8 mouse cellular contexts compared by ENCODE assay signal in genomic region chr6:98632278-98633063, GRCm38 (mm10).
DNase-seq lines count a peak whose midpoint lies in the region; ATAC-seq lines count a peak whose summit lies in the region.

No protein-coding gene starts in this region.

- no peaks in the 10 kb centered on the region for H3K4me1 ChIP-seq in forebrain, embryonic 13.5 days
- no peaks in the 10 kb centered on the region for H3K4me1 ChIP-seq in forebrain, embryonic 11.5 days (replicated peaks; ENCODE audit: control insufficient read depth, insufficient read depth, low read length)
- no peaks in the 10 kb centered on the region for H3K4me1 ChIP-seq in hindbrain, embryonic 11.5 days (replicated peaks; ENCODE audit: control insufficient read depth, insufficient read depth, low read length)
- H3K4me1 ChIP-seq in limb, embryonic 12.5 days (replicated peaks) = peaks cover 10% of the 10 kb centered on the region; the same call in 1 of the 2 replicates
- no peaks in the 10 kb centered on the region for H3K4me1 ChIP-seq in kidney, embryonic 14.5 days (ENCODE audit: control insufficient read depth, insufficient read depth, low read length)

- no peak overlapping the region for H3K27ac ChIP-seq in forebrain, embryonic 13.5 days
- no peak overlapping the region for H3K27ac ChIP-seq in forebrain, embryonic 11.5 days (ENCODE audit: low read depth, low read length)
- no peak overlapping the region for H3K27ac ChIP-seq in hindbrain, embryonic 11.5 days (ENCODE audit: low read depth, low read length)
- H3K27ac ChIP-seq in limb, embryonic 12.5 days = no peak overlapping the region
- no peak overlapping the region for H3K27ac ChIP-seq in kidney, embryonic 14.5 days (ENCODE audit: low read depth, low read length)

- ATAC-seq in forebrain, embryonic 13.5 days = 0 out of 2 replicates have a peak, but pooled peaks have one; percentile 27
- ATAC-seq in forebrain, embryonic 11.5 days (replicated peaks; ENCODE audit: low FRiP score) = no peak
- ATAC-seq in hindbrain, embryonic 11.5 days (ENCODE audit: low FRiP score) = no peak
- ATAC-seq in limb, embryonic 12.5 days (ENCODE audit: insufficient number of reproducible peaks, insufficient read depth, low FRiP score, low TSS enrichment, low read depth) = no peak
- no peak for ATAC-seq in kidney, embryonic 14.5 days (ENCODE audit: low FRiP score, low TSS enrichment)

- no peak overlapping the region for H3K9ac ChIP-seq in forebrain, embryonic 13.5 days
- no peak overlapping the region for H3K9ac ChIP-seq in forebrain, embryonic 11.5 days (ENCODE audit: low read length)
- H3K9ac ChIP-seq in hindbrain, embryonic 11.5 days (ENCODE audit: low read depth, low read length) = no peak overlapping the region
- H3K9ac ChIP-seq in limb, embryonic 12.5 days (replicated peaks) = no peak overlapping the region
- no peak overlapping the region for H3K9ac ChIP-seq in kidney, embryonic 14.5 days (ENCODE audit: low read depth, low read length)

- no peak for DNase-seq in forebrain, embryonic 11.5 days (ENCODE audit: low spot score)
- peak; percentile 73 for DNase-seq in brain, adult 2 months (ENCODE audit: low read depth, low spot score)
- DNase-seq in hindbrain, embryonic 11.5 days (ENCODE audit: low spot score) = peak; percentile 25
- peak; percentile 26 for DNase-seq in right cerebral cortex, postnatal 4 days
- no peak for DNase-seq in kidney, postnatal 25 days

- H3K4me3 ChIP-seq in forebrain, embryonic 13.5 days = no peak overlapping the region
- H3K4me3 ChIP-seq in forebrain, embryonic 11.5 days (ENCODE audit: low read depth, low read length) = no peak overlapping the region
- H3K4me3 ChIP-seq in hindbrain, embryonic 11.5 days (ENCODE audit: low read depth, low read length) = no peak overlapping the region
- no peak overlapping the region for H3K4me3 ChIP-seq in limb, embryonic 12.5 days (replicated peaks)
- no peak overlapping the region for H3K4me3 ChIP-seq in kidney, embryonic 14.5 days (ENCODE audit: low read length)

- no peaks in the 10 kb centered on the region for H3K9me3 ChIP-seq in forebrain, embryonic 13.5 days (replicated peaks)
- no peaks in the 10 kb centered on the region for H3K9me3 ChIP-seq in forebrain, embryonic 11.5 days (ENCODE audit: control insufficient read depth, low read length)
- H3K9me3 ChIP-seq in hindbrain, embryonic 11.5 days (ENCODE audit: control insufficient read depth, low read length) = no peaks in the 10 kb centered on the region
- H3K9me3 ChIP-seq in limb, embryonic 12.5 days = no peaks in the 10 kb centered on the region
- no peaks in the 10 kb centered on the region for H3K9me3 ChIP-seq in kidney, embryonic 14.5 days (ENCODE audit: control insufficient read depth, low read length)

- H3K27me3 ChIP-seq in forebrain, embryonic 13.5 days = no peaks in the 10 kb centered on the region
- no peaks in the 10 kb centered on the region for H3K27me3 ChIP-seq in forebrain, embryonic 11.5 days (ENCODE audit: control insufficient read depth, insufficient read depth, low read length)
- H3K27me3 ChIP-seq in hindbrain, embryonic 11.5 days (ENCODE audit: control insufficient read depth, insufficient read depth, low read length) = no peaks in the 10 kb centered on the region
- H3K27me3 ChIP-seq in limb, embryonic 12.5 days = no peaks in the 10 kb centered on the region
- H3K27me3 ChIP-seq in kidney, embryonic 14.5 days (ENCODE audit: control insufficient read depth, insufficient read depth, low read length) = no peaks in the 10 kb centered on the region

- 61% methylated on average over 18 of the region's 18 CpGs for WGBS in forebrain, embryonic 13.5 days
- WGBS in forebrain, embryonic 11.5 days = 54% methylated on average over 18 of the region's 18 CpGs
- WGBS in hindbrain, embryonic 11.5 days = 49% methylated on average over 17 of the region's 18 CpGs
- WGBS in limb, embryonic 12.5 days = 40% methylated on average over 17 of the region's 18 CpGs
- 72% methylated on average over 17 of the region's 18 CpGs for WGBS in kidney, embryonic 14.5 days

- H3K4me2 ChIP-seq in forebrain, embryonic 13.5 days = peak overlapping the region; percentile 2; the same call in 1 of the 2 replicates
- H3K4me2 ChIP-seq in forebrain, embryonic 11.5 days (ENCODE audit: low read depth, low read length, severe bottlenecking) = no peak overlapping the region
- H3K4me2 ChIP-seq in hindbrain, embryonic 11.5 days (replicated peaks; ENCODE audit: low read depth, low read length) = no peak overlapping the region
- H3K4me2 ChIP-seq in limb, embryonic 12.5 days = peak overlapping the region; percentile 20; the same call in 1 of the 2 replicates
- no peak overlapping the region for H3K4me2 ChIP-seq in kidney, embryonic 14.5 days (replicated peaks; ENCODE audit: low read depth, low read length)

- H3K36me3 ChIP-seq in forebrain, embryonic 13.5 days (ENCODE audit: poor library complexity, severe bottlenecking) = no peaks in the 10 kb centered on the region
- H3K36me3 ChIP-seq in forebrain, embryonic 11.5 days (ENCODE audit: control insufficient read depth, insufficient read depth, low read length) = no peaks in the 10 kb centered on the region
- H3K36me3 ChIP-seq in hindbrain, embryonic 11.5 days (ENCODE audit: control insufficient read depth, insufficient read depth, low read length) = no peaks in the 10 kb centered on the region
- H3K36me3 ChIP-seq in limb, embryonic 12.5 days = no peaks in the 10 kb centered on the region
- no peaks in the 10 kb centered on the region for H3K36me3 ChIP-seq in kidney, embryonic 14.5 days (ENCODE audit: control insufficient read depth, insufficient read depth, low read length)

Comparison
In these comparisons a context has a peak if more than half of its experiments do, and no peak if none do; other contexts are left out.
1. H3K4me2 ChIP-seq: peak in forebrain, embryonic 13.5 days (single experiment) and limb, embryonic 12.5 days (single experiment); none in forebrain, embryonic 11.5 days (single experiment), hindbrain, embryonic 11.5 days (single experiment) and kidney, embryonic 14.5 days (single experiment).
2. DNase-seq: peak in brain, adult 2 months (single experiment), hindbrain, embryonic 11.5 days (single experiment) and right cerebral cortex, postnatal 4 days (single experiment); none in forebrain, embryonic 11.5 days (single experiment) and kidney, postnatal 25 days (0 of 2).